Comparison of ENCODE assay signal across 7 mouse cellular contexts in the genomic region with DNA sequence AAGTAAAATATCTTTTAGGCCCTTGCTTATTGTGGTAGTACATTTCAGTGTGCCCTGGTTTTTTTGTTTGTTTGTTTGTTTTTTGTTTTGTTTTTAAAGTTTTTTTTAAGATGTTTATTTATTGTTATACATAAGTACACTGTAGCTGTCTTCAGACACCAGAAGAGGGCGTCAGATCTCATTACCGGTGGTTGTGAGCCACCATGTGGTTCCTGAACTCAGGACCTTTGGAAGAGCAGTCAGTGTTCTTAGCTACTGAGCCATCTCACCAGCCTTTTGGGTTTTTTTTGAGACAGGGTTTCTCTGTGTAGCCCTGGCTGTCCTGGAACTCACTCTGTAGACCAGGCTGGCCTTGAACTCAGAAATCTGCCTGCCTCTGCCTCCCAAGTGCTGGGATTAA. TPM values are rescaled to one million over a fixed set of nuclear protein-coding genes. Genes with fewer than 3 reads are reported as not detected.
"Had no signal": no experiment of that assay in that cellular context is flagged by ENCODE, and none has a peak within 500 bp of the region (broad histone marks: within the 10 kb centered on the region; RNA-seq: fewer than 3 reads in every experiment).

No protein-coding gene starts in this region.

RNA-seq across cellular contexts. Expression of gene Cabp7, which starts 55.8 kb away (rescaled TPM):
- total RNA-seq: granulocyte monocyte progenitor cell, adult 5-6 weeks; heart, adult 18-20 months; heart, postnatal 14 days; heart, postnatal 36 days; hematopoietic stem cell, adult 5-6 weeks had no signal
- polyA plus RNA-seq: heart, embryonic 13.5 days; kidney, embryonic 14.5 days had no signal
